Mouse (Mus musculus) mouse trophoblast stem cell (cell line): ENCODE measurements around the gene Bmp4.

Experiments used
- in situ Hi-C, 2 experiments: fragments of 300-500 bp; cut with MseI, MboI; formaldehyde crosslinking; loops; 2 replicates in 1 of 2; 3 replicates in 1 of 2; pipeline ENCODE4 v1.15.1; 2025

Bmp4 gene

DNA sequence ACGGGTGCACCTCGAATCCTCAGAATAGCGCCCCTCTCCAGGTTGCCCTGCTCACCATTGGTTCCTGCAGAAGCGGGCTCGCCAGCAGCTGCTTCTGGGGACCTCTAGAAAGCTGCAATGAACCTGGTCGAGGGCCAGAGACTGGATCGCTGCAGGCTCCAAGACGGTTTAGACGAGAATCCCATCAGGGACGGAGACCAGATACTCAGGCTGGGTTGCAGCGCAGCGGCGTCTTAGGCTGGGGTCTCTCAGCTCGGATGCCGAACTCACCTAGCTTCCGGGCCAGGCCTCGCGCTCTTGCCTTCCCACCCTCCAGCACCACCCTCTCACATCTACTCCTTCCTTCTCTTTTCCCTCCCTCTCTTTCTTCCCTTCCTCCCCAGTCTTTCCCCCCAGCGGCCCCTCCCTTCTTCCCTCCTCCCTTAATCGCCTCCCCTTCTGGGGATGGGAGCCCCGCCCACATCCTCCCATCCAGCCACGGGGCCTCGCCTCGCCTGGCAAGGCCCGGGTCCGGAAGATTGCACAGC is at the start of gene Bmp4:
Bmp4 (minus strand) TSS at position 421 of the 527 bp plus-strand sequence.
- in situ Hi-C loops: loop anchor here in 1 of 2 experiments (25.0 kb wide), 1 partner anchor 322 kb away; no protein-coding TSS in a partner anchor

DNA sequence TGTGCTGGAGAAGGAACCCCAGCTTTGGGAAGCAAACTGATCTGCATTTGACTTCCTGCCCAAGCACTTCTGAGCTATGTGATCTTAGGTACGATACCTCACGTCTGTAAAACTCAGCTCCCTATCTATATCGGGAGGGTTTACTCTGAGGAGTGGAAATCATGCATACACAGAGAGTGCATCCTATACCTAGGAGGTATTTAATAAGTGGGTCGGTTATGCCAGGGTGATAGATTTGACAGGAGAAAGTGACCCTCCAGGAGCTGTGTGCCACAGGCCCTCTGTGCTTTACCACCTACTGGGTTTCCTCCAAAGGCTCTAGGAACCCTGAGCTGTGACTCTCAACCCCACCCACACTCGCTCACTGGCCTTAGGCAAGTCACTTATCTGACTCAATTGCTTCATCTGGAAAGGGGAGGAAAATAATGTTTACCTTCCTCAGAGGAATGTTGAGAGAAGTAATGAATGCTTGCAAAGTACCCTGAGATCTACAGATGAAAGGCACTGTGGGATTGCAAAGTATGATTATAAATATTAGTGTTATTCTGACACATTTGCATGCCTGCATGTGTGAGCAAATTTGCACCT is 49.1 kb upstream of the Bmp4 start:
- in situ Hi-C loops: no loop called here

DNA sequence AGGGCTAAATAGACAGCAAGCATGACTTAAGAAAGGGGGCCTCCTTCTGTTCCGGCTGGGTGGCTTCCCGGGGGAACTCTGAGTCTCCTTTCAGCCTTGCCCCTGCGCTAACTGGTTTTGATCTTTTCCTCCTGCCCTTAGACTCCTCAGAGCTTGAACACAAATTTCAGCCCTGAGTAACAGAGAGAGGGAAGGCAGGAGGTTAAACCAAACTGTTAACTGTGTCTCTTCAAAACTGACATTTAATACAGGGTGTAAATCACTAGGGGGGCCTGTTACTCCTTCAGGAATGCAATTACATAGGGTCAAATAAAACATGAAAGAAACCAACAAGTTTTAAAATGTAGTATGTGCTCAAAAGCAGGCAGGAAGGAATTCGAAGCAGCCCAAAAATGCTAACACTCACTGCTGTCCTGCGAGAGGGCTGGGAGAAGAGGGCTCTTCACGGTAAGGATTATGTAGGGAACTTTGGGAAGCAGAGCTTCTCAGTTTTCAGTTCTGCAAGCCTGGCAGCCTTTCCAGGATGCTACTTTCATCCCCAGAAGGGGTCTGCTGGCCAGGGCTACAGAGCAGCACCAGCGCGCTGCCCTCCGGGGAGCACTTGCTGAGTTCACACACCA is 46.1 kb upstream of the Bmp4 start:
- in situ Hi-C loops: no loop called here

DNA sequence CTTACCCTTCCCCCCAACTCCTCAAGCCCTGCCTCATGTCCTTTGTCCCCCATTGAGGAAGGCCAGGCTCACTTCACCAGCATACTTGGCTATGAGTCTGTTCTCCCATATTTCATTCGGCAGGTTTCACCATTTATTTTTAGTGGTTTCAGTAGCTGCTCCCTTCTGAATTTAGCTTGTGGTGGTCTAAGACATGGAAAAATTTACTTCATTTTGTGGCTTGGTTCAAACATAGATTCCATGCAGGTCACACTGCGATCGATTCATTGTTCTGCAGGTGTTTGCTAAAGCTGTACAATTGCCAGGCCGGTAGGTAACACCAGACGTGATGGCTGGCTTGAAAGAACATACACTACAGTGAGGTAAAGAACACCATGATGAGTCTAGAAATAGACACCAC is 39.8 kb upstream of the Bmp4 start:
- in situ Hi-C loops: no loop called here

DNA sequence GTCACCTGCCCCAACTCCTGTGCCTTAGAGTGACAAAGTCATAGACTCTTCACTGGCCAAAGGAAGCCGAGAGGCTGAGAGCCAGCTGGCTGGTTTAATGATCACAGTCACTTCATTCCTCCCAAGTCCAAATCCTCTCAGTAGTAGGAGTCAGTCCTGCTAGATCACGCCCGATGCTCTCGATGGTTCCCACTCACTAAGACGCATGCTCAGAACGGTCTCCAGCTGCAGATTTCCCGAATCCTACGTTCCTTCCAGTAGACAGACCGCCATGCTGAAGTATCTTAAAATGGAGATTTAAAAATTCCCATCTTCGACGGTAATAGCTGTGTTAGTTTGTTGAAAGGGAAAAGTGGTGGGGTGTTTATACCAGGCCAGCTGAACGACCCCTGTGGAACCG is 36.8 kb upstream of the Bmp4 start:
- in situ Hi-C loops: no loop called here

DNA sequence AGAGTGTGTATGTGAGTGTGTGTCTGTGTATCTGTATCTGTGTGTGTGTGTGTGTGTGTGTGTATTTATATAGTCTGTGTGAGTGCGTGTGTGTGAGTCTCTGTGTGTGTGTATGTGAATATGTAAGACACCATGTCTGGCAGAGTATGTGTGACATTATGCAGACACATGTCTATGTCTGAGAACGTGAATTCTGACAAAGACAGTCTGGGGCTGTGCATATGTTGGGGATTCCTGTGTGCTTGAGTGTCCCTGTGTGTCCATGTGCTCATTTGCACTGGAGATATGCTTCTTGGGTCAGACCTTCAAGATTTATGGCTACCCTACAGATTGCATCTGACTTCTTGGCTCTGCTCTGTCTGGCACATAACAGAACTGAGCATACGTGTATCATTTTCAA is 31.4 kb upstream of the Bmp4 start:
- in situ Hi-C loops: no loop called here

DNA sequence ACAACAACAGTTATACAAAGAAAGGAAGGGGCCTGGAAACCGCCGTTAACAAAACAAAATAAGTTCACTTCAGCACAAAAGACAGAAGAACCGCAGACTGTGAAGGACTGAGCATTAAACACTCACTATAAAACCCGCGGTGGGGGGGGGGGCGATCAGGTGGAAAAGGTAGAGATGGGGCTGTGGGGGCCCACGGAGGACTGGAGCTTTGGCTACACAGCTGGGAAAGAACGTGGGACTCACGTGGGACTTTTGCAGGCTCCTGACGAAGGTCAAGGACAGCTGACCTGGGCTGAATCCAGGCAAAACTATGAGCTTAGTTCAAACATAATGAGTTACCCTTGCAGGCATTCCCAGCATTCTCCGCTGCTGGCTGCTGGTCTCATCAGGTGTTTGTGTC is 28.8 kb upstream of the Bmp4 start:
- in situ Hi-C loops: no loop called here

DNA sequence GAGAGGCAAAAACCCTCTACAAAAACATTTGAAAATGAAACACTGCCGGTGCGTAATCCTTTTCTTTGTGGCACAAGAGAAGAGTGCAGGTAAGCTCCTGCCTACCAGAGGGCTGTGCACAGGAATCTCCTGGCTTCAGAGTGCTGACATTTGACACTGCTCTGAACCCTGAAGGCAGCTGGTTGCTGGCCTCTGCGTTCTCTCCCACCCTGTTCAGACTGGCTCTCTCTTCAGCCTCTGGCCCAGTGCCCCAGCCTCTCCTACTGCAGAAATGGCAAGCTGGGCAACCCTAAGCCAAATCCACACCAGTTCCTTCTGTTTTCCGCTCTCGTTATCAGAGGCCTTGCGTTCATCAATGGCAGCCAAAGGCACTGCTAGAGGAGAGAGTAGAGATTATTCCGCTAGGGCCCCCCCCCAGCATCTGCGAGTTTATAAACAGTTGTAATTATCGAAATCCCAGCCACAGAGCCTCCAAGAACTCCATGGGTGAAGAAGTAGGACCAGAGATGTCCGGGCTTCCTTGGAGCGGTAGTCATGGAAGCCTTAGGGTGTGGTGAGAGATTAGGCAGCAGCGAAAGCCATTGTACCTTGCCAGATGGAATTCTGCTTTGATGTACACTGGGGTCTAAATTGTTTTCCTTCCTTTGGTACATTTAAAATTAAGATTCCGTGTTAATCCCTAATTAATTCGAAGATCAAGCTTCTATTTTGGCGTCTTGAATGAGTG is 28.1 kb upstream of the Bmp4 start:
- in situ Hi-C loops: no loop called here

DNA sequence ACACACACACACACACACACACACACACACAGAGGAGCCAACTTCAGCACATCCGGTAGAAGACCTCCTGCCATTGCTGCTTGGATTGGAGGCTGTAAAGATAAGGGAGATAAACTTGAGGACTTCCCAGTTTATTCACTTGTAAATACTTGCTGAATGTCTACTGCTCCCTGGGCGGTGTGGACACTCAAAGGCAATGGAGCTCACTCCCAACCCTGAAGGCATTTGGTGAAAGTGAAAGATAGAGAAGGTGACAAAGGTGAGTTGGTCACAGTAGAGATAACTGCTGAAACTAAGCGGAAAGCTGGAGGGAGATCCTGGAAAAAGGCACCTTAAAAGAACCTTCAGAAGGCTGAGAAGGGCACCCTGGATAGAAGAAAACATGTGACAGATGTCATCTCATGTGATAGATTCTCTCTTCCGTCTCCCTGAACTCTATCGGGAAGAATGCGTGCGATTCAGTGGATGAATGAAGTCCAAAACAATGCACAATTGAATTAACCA is 22.1 kb upstream of the Bmp4 start:
- in situ Hi-C loops: no loop called here

DNA sequence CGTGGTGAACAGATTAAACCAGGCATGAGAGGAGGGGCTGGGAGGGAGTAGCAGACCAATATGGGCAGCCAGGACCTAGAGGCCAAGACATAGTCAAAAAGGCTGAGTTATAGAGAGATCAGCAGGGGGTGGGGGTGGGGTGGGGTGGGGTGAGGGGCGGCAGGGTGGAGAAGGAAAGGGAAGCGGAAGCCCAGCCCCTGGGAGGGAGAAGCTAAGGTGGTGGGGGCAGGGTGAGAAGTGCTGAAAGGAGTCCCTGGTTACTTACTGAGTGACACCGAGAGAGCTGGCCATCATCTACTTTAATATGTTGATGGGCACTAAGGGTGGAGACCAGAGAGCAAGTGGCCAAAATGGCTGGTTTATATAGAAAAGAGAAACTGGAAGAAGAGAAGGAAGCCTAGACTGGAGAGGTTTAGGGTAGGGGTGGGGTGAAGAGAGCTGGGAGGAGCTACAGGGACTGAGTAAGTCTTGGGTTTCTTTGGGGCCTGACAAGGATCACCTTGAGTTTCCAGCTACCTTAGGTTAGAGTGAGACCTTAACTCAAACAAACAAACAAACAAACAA is 20.2 kb upstream of the Bmp4 start:
- in situ Hi-C loops: no loop called here

DNA sequence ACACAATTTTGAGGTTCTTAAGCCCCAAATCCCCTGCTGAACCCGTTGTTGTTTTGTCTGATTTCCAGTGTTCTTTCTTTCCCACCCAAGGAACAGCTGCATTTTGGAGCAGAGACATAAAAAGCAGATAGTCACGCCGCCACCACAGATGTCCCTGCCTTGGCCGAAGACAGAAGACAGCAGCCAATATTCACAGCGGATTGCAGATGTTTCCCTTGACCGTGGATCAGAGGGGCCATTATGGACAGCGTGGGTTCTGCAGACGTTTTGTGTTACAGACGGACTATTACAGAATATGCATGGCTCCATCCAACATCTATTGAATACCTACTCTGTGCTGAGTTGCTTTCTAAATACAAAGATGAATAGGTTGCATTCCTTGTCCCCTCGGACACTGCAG is 18.5 kb upstream of the Bmp4 start:
- in situ Hi-C loops: no loop called here

DNA sequence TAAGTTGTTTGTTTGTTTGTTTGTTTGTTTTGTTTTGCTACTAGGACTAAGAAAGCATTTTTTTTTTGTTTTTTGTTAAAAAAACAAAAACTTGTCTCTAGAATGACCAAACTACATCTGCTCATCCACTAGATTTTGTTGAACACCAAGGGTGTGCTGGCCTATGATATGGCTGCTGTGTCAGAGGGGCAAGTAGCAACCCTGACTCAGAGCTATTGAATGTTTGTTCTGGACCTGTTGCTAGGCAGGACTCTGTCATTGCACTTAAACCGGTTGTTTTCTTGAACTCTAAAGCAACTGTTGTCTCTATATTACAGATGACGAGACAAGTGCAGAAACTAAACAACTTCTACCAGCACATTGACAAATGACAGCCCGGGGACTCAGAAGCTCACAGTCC is 17.9 kb upstream of the Bmp4 start:
- in situ Hi-C loops: no loop called here

DNA sequence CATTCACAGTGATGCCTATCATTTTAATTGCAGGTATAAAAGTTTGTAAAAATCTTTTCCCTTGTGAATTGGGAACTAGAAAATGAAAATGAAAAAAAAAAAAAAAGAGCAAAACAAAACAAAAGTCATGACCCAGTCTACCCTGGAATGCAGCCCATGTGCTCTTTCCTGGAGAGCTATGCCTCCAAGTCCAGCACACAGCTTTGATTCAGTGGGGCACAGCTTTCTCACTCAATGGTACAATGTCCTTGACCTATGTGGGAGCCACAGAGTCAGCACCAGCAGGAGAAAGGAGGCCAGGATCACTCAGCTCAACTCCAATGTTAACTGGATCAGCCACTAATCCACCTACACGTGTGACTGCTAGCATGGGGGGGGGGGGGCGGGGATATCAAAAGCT is 9.5 kb upstream of the Bmp4 start:
- in situ Hi-C loops: loop anchor here in 1 of 2 experiments (25.0 kb wide), 1 partner anchor 312 kb away; no protein-coding TSS in a partner anchor

DNA sequence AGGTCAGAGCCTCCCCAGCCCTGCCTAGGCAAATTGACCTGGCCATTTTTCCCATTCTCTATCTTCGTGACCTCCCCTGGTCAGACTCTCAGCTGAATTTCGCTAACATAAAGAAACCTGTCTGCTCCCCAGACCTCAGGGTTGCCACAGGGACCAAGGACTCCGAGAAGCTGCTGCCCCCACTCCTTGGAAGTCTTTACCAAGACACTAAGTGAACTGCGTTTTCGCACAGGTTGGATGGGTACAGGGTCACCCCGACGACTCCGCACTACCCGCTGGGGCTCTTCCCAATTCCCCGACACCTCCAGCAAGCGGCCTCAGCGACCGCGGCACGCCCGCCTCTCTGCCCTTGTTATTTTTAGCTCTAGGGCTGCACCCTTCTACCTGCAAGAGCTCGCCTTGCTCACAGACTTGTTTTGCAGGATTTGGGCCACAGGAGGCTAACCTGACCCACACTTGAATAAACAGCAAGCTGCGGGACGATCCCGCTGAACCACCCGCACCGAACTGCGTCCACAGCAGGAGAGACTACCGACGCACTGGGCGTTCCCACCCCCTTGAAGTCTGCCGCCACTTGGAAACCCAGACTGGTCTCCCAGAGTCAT is 7.7 kb upstream of the Bmp4 start:
- in situ Hi-C loops: loop anchor here in 1 of 2 experiments (25.0 kb wide), 1 partner anchor 314 kb away; no protein-coding TSS in a partner anchor

DNA sequence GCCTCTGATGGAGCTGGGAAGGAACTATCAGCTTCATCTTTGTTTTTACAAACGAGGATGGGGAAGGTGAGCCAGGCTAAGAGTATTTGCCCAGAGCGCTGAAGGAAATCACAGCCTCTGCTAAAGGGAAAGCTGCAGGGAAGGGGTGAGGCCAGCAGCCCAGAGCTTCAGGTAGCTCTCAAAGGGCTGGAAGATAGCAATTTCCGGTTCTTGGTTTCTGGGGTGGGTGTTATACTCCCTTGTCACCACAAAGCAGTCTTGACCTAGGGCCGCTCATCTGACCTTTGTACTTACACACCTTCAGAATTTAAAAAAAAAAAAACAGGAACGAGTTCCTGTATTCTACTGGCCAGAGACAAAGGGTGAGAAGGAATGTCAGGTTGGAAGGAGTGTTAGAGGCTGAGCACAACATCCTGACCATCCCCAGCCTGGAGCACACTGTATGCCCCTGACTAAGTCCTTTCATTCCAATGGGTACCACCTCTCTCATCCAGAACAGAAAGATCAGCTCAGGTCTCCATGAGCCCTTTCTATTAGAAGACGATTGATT is 1.2 kb upstream of the Bmp4 start:
- in situ Hi-C loops: loop anchor here in 1 of 2 experiments (25.0 kb wide), 1 partner anchor 321 kb away; no protein-coding TSS in a partner anchor

DNA sequence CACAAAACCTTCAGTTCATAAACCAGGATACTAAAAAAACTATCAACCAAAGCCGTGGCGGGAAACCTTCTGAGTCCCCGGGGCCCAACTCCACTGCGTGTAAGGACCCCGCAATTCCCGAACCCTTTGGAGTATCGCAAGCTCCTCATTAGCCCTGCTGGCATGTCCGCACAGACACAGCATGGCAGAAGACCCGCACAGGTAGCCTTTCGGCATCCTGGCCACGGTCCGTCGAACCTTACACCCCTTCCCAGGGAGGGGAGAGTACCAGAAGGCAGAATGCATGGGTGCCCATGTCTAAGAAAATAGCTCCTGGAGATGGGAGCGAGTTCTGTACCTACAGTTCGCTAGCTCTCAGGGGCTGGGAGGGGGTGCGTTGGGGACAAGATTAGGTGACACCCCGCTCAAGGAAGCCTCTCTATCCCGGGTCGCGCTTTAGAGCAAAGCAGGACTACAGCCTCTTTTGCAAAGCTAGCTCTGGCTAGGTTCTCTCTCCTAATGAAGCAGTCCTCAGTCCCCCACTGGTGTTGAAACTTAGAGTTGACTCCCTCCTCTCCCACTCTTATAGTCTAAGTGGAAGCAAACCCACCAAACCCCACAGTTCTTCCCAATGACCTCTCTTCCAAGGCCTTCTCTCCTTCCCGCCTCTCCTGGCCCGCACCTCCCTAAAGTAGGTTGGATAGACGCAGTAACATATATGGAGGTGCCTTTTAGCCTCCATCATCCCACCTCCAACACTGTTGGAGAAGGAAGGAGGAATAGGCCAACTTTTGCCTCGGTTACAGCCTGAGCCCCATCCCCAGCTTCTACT is 826 bp downstream of the Bmp4 start:
- in situ Hi-C loops: loop anchor here in 1 of 2 experiments (25.0 kb wide), 1 partner anchor 323 kb away; no protein-coding TSS in a partner anchor

DNA sequence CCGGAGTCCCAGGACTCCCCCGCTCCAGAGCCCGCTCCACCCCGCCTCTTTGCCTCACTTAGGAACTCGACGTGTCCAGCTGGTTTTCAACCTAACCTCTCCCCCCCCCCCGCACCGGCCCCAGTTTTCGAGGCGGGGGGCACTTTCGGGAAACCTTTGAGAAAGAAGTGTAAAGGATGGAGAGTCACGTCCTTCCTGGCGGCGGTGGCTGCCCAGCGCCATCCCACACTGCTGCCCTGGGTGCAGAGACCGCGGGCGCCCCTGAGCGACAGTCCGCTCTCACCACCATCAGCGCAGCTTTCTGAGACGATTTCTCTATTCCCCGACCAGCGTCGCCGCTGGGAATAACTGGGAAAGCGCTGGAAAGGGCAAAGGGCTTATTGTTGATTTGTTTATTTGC is 1.8 kb downstream of the Bmp4 start:
- in situ Hi-C loops: loop anchor here in 1 of 2 experiments (25.0 kb wide), 1 partner anchor 324 kb away; no protein-coding TSS in a partner anchor

DNA sequence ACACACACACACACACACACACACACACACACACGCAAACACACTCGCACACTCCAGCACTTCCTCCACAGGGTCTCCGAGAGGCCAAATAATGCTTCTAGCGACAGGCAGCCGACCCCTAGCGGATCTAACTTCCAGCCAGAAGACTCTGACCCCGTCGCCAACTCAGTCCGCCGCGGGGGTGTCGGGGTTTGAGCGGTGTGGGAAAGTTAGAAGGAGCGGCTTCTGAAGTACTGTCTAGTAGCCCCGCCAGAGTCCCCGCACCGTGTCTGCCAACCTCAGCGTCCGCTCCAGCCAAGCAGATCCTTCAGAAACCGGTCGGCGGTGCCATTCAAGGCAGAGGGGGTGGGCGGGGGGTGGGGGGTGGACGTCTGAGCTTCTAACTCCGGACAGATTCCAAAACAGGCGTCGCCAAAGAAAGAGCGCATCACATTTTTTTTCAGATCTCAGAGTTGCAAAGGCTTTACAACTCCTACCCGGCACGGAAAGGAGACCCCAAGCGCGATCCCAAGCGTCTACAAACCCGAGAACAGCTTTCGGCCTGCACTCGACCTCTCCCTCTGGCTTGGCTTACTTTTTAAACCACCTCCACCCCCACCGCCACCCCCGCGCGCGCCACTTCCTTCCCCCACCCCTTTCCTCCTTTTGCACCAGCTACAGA is 2.5 kb downstream of the Bmp4 start:
- in situ Hi-C loops: loop anchor here in 1 of 2 experiments (25.0 kb wide), 1 partner anchor 324 kb away; no protein-coding TSS in a partner anchor

DNA sequence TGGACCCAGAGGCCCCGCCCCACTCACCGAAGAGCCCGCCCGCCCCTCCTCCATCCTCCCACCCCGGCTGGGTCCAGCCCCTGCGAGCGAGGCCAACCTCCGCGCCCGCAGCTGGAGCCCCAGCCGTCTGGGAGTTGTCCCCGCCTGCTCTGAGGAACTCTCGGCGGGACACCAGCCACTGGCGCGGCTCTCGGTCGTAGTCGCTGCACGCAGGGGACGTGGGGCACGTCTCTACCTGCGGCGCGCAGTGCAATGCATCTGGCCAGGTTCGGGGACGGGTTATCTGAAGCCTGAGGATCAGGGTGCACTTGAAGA is 3.2 kb downstream of the Bmp4 start:
- in situ Hi-C loops: loop anchor here in 1 of 2 experiments (25.0 kb wide), 1 partner anchor 325 kb away; no protein-coding TSS in a partner anchor
